Mouse (Mus musculus) hindbrain, embryonic 15.5 days (tissue): ENCODE data around the gene Pou2af1. TPM values are rescaled to one million over a fixed set of nuclear protein-coding genes. Genes with fewer than 3 reads are reported as not detected.

Source experiments
- ATAC-seq: fragments of 200-750 bp; cut with Nextera tagmentation; 2 replicates; pipeline ENCODE4 v1.8.0; 2017; ENCODE audit warnings: low read depth, moderate number of reproducible peaks, moderate TSS enrichment; ENCODE audit not compliant: low FRiP score
- H3K27ac ChIP-seq: fragments of 300-500 bp; sonication (generic); replicated peaks from 2 replicates; pipeline ENCODE4 v1.5.1; 2015; ENCODE audit warnings: mild to moderate bottlenecking, inconsistent platforms
- H3K27me3 ChIP-seq: fragments of 300-500 bp; sonication (generic); 2 replicates; pipeline ENCODE4 v1.6.1; 2015; ENCODE audit warnings: control low read depth, inconsistent platforms
- H3K36me3 ChIP-seq: fragments of 300-500 bp; sonication (generic); 2 replicates; pipeline ENCODE4 v1.6.1; 2015; ENCODE audit warnings: control low read depth, inconsistent platforms
- H3K4me1 ChIP-seq: fragments of 300-500 bp; sonication (generic); replicated peaks from 2 replicates; pipeline ENCODE4 v1.6.1; 2015; ENCODE audit warnings: control low read depth, inconsistent platforms
- H3K4me2 ChIP-seq: fragments of 300-500 bp; sonication (generic); 2 replicates; pipeline ENCODE4 v1.6.1; 2015; ENCODE audit warnings: moderate library complexity, mild to moderate bottlenecking, inconsistent platforms
- H3K4me3 ChIP-seq: fragments of 300-500 bp; sonication (generic); 2 replicates; pipeline ENCODE4 v1.5.1; 2015; ENCODE audit warnings: mild to moderate bottlenecking, inconsistent platforms
- H3K9ac ChIP-seq: fragments of 300-500 bp; sonication (generic); 2 replicates; pipeline ENCODE4 v1.6.1; 2015; ENCODE audit warnings: inconsistent platforms
- H3K9me3 ChIP-seq: fragments of 300-500 bp; sonication (generic); 2 replicates; pipeline ENCODE4 v1.6.1; 2016; ENCODE audit warnings: control low read depth, inconsistent platforms
- WGBS: fragments of 180-500 bp; shearing (Covaris S2); methylation state at CpG from one replicate; pipeline ENCODE4 v1.1.7; 2015; 5-methylcytosine and 5-hydroxymethylcytosine counted together
- polyA plus RNA-seq: library from polyadenylated mRNA; unstranded; fragments of >200 nt; fragmentation: Nextera tagmentation; extraction: Ambion mirVana; gene quantifications from 2 replicates; pipeline ENCODE4 v1.2.1, GENCODE M21; 2015

Pou2af1 gene
- polyA plus RNA-seq, 1 experiment from 2014 or later, result 0.27 TPM

- no peak overlapping the region for H3K4me2 ChIP-seq
- WGBS, result 51% methylated on average over 2 of the region's 2 CpGs
- H3K9ac ChIP-seq, result no peak overlapping the region
- H3K27me3 ChIP-seq, result no peaks in the 10 kb centered on the region
- no peaks in the 10 kb centered on the region for H3K36me3 ChIP-seq
- H3K27ac ChIP-seq, result no peak overlapping the region
- no peaks in the 10 kb centered on the region for H3K9me3 ChIP-seq
- no peaks in the 10 kb centered on the region for H3K4me1 ChIP-seq
- H3K4me3 ChIP-seq, result no peak overlapping the region
- no peak for ATAC-seq
Observed at GRCm38 (mm10) chr9:51286079-51286478, 72.6 kb downstream of the Pou2af1 start.

Other genes starting within 250 kb of the Pou2af1 start
- gene Sik2, start 204.6 kb upstream of the Pou2af1 start, polyA plus RNA-seq, result 15.1 and 15.2 TPM in 2 replicates
- not detected in 2 replicates for gene Btg4, start 152.8 kb upstream of the Pou2af1 start, polyA plus RNA-seq
- gene Layn, start 136.6 kb upstream of the Pou2af1 start, polyA plus RNA-seq, result 1.2 and 3.3 TPM in 2 replicates
- 0.77 and 1.2 TPM in 2 replicates for gene 4833427G06Rik, start 111.6 kb upstream of the Pou2af1 start, polyA plus RNA-seq
- gene Gm32742, start 48.2 kb upstream of the Pou2af1 start, polyA plus RNA-seq, result not detected in 2 replicates
- gene Colca2, start 64.9 kb downstream of the Pou2af1 start, polyA plus RNA-seq, result 1.0 and 1.4 TPM in 2 replicates
- gene 1810046K07Rik, start 115.2 kb downstream of the Pou2af1 start, polyA plus RNA-seq, result not detected in 2 replicates